Mouse (Mus musculus): ENCODE measurements around the gene Adamts16. TPM values are rescaled to one million over a fixed set of nuclear protein-coding genes. Genes with fewer than 3 reads are reported as not detected.

The Adamts16 gene
- polyA plus RNA-seq, 1 experiment from 2014 or later, result 2.1 TPM

GRCm38 (mm10) chr13:70726249-70726648 is 115.4 kb downstream of the Adamts16 start:
- H3K9me3 ChIP-seq, result no peaks in the 10 kb centered on the region
- no peak overlapping the region for H3K4me2 ChIP-seq (replicated peaks)
- H3K27me3 ChIP-seq, result no peaks in the 10 kb centered on the region
- WGBS, result 84% methylated on average over 3 of the region's 3 CpGs
- H3K9ac ChIP-seq, result no peak overlapping the region
- ATAC-seq (ENCODE audit: low FRiP score, low read depth), result no peak
- no peak overlapping the region for H3K27ac ChIP-seq
- peaks cover 10% of the 10 kb centered on the region for H3K4me1 ChIP-seq
- H3K4me3 ChIP-seq, result no peak overlapping the region
- no peaks in the 10 kb centered on the region for H3K36me3 ChIP-seq

- Histone ChIP-seq H3K36me3 (no peaks in the 10 kb centered on the region), H3K27ac (no peak overlapping the region), H3K9me3 (no peaks in the 10 kb centered on the region), H3K4me3 (no peak overlapping the region), H3K4me2 (replicated peaks) (no peak overlapping the region), H3K27me3 (no peaks in the 10 kb centered on the region), H3K9ac (no peak overlapping the region), H3K4me1 (no peaks in the 10 kb centered on the region)
- no peak for ATAC-seq (ENCODE audit: low FRiP score, low read depth)
- WGBS, result 63% methylated on average over 3 of the region's 3 CpGs
These were observed 117.0 kb downstream of the Adamts16 start for GRCm38 (mm10) chr13:70724635-70725034.

DNA sequence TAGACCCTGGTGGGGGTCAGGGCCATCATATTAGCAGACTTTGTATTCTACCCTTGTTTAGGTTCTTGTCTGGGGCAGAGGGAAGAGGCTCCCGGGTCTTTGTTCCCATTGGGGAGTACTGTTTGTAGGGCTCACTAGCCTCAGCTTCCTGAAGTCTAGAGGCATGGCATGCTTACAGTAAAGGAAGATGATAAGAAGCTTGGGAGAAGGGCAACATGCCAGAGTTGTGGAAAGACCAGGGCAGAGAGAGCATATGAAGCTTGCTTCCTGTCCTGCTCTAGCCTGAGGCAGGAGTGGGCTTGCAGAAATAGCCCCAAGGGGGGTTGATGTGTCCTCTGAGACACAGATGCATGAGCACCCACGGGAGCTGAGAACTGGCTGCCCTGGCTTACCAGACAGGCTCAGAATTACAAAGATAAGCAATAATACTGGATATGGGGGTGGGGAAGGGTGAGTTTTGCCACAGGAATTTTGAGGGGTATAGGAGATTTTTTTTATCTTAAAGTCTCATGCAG is 117.4 kb downstream of the Adamts16 start:
- no peak overlapping the region for H3K9ac ChIP-seq
- no peak overlapping the region for H3K27ac ChIP-seq

DNA sequence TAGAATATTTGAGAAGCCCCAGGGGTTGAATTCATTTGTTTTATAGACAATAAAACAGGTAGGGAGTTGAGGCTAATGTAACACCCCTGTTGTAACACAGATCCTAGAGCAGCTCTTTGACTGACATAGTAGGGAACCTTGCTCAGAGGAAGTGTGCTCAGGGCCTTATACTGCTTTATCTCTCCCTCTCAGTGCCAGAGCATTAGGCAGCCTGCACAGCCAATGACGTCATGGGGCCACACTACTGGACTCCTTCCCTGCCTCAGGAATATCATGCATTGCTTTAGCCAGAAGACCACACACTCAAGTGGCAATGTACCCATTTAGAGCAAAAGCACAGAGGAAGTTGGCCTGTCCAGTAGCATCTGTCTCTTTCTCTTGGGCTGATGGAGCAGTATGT is 121.6 kb downstream of the Adamts16 start:
- no peak overlapping the region for H3K4me2 ChIP-seq (replicated peaks)
- H3K4me1 ChIP-seq, result no peaks in the 10 kb centered on the region
- no peaks in the 10 kb centered on the region for H3K9me3 ChIP-seq
- no peak overlapping the region for H3K9ac ChIP-seq
- H3K27me3 ChIP-seq, result 0 out of 2 replicates have a peak, but pooled peaks cover 2% of the 10 kb centered on the region
- H3K4me3 ChIP-seq, result no peak overlapping the region
- WGBS, result 66% methylated on average over 1 of the region's 1 CpGs
- no peak for ATAC-seq (ENCODE audit: low FRiP score, low read depth)
- H3K36me3 ChIP-seq, result no peaks in the 10 kb centered on the region
- H3K27ac ChIP-seq, result no peak overlapping the region

More for the DNA sequence above, 117.4 kb downstream of the Adamts16 start:
- Histone ChIP-seq H3K4me3 (no peak overlapping the region), H3K9me3 (no peaks in the 10 kb centered on the region), H3K4me2 (replicated peaks) (no peak overlapping the region), H3K4me1 (no peaks in the 10 kb centered on the region), H3K36me3 (no peaks in the 10 kb centered on the region), H3K27me3 (no peaks in the 10 kb centered on the region)
- no peak for ATAC-seq (ENCODE audit: low FRiP score, low read depth)
- WGBS, result 80% methylated on average over 2 of the region's 2 CpGs

GRCm38 (mm10) chr13:70718814-70719213 is 122.8 kb downstream of the Adamts16 start:
- H3K9me3 ChIP-seq, result no peaks in the 10 kb centered on the region
- no peaks in the 10 kb centered on the region for H3K36me3 ChIP-seq
- no peak overlapping the region for H3K4me3 ChIP-seq
- WGBS, result 76% methylated on average over 2 of the region's 2 CpGs
- H3K9ac ChIP-seq, result no peak overlapping the region
- no peaks in the 10 kb centered on the region for H3K4me1 ChIP-seq
- H3K27ac ChIP-seq, result no peak overlapping the region
- no peak overlapping the region for H3K4me2 ChIP-seq (replicated peaks)
- 0 out of 2 replicates have a peak, but pooled peaks cover 2% of the 10 kb centered on the region for H3K27me3 ChIP-seq
- no peak for ATAC-seq (ENCODE audit: low FRiP score, low read depth)

GRCm38 (mm10) chr13:70716022-70716421 is 125.6 kb downstream of the Adamts16 start:
- no peaks in the 10 kb centered on the region for H3K9me3 ChIP-seq
- no peaks in the 10 kb centered on the region for H3K36me3 ChIP-seq
- WGBS, result 75% methylated on average over 5 of the region's 5 CpGs
- no peak overlapping the region for H3K9ac ChIP-seq
- no peak overlapping the region for H3K27ac ChIP-seq
- 0 out of 2 replicates have a peak, but pooled peaks cover 2% of the 10 kb centered on the region for H3K27me3 ChIP-seq
- H3K4me2 ChIP-seq (replicated peaks), result no peak overlapping the region
- no peaks in the 10 kb centered on the region for H3K4me1 ChIP-seq
- no peak overlapping the region for H3K4me3 ChIP-seq
- no peak for ATAC-seq (ENCODE audit: low FRiP score, low read depth)

- Histone ChIP-seq H3K4me2 (replicated peaks) (no peak overlapping the region), H3K9me3 (no peaks in the 10 kb centered on the region), H3K4me3 (no peak overlapping the region), H3K4me1 (no peaks in the 10 kb centered on the region), H3K9ac (no peak overlapping the region), H3K36me3 (no peaks in the 10 kb centered on the region), H3K27me3 (0 out of 2 replicates have a peak, but pooled peaks cover 2% of the 10 kb centered on the region), H3K27ac (no peak overlapping the region)
- no peak for ATAC-seq (ENCODE audit: low FRiP score, low read depth)
- 77% methylated on average over 7 of the region's 7 CpGs for WGBS
These were observed 127.4 kb downstream of the Adamts16 start for GRCm38 (mm10) chr13:70714081-70714775.

GRCm38 (mm10) chr13:70713331-70713730 is 128.3 kb downstream of the Adamts16 start:
- WGBS, result 68% methylated on average over 5 of the region's 5 CpGs

GRCm38 (mm10) chr13:70707158-70707854 is 134.3 kb downstream of the Adamts16 start:
- H3K4me1 ChIP-seq, result no peaks in the 10 kb centered on the region; the same call in 1 of the 2 replicates
- ATAC-seq (ENCODE audit: low FRiP score, low read depth), result no peak
- H3K4me3 ChIP-seq, result no peak overlapping the region
- H3K9me3 ChIP-seq, result no peaks in the 10 kb centered on the region
- no peak overlapping the region for H3K4me2 ChIP-seq (replicated peaks)
- H3K36me3 ChIP-seq, result no peaks in the 10 kb centered on the region
- 91% methylated on average over 5 of the region's 5 CpGs for WGBS
- no peak overlapping the region for H3K9ac ChIP-seq
- no peaks in the 10 kb centered on the region for H3K27me3 ChIP-seq
- H3K27ac ChIP-seq, result no peak overlapping the region

More at GRCm38 (mm10) chr13:70713331-70713730, 128.3 kb downstream of the Adamts16 start:
- Histone ChIP-seq H3K4me3 (no peak overlapping the region), H3K9ac (no peak overlapping the region), H3K4me2 (replicated peaks) (no peak overlapping the region), H3K27me3 (0 out of 2 replicates have a peak, but pooled peaks cover 2% of the 10 kb centered on the region), H3K27ac (no peak overlapping the region), H3K9me3 (no peaks in the 10 kb centered on the region), H3K36me3 (no peaks in the 10 kb centered on the region), H3K4me1 (no peaks in the 10 kb centered on the region)
- ATAC-seq (ENCODE audit: low FRiP score, low read depth), result no peak

DNA sequence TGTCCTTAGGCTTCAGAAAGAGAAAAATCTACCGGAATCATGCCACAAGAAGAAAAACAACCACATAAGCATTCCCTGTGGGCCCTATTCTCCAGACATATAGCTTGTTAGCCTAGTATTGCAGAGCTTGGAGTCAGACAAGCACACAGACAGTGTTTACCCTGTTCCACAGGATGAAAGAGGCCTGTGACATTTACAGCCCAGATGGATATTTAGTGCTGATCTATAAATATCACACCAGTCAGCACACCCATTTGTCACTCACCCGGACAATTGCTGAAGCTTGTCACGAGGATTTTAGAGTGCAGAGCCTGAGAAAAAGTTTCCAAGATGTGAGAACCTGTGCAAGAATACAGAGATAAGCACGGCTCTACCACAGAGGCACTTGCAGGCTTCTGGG is 138.7 kb downstream of the Adamts16 start:
- H3K27ac ChIP-seq, result no peak overlapping the region
- ATAC-seq (ENCODE audit: low FRiP score, low read depth), result no peak
- H3K36me3 ChIP-seq, result no peaks in the 10 kb centered on the region
- no peak overlapping the region for H3K4me3 ChIP-seq
- H3K9ac ChIP-seq, result no peak overlapping the region
- no peaks in the 10 kb centered on the region for H3K27me3 ChIP-seq
- H3K9me3 ChIP-seq, result no peaks in the 10 kb centered on the region; the same call in 1 of the 2 replicates
- WGBS, result 14% methylated on average over 4 of the region's 4 CpGs
- H3K4me1 ChIP-seq, result no peaks in the 10 kb centered on the region; the same call in 1 of the 2 replicates
- no peak overlapping the region for H3K4me2 ChIP-seq (replicated peaks)

- Histone ChIP-seq H3K4me1 (no peaks in the 10 kb centered on the region; the same call in 1 of the 2 replicates), H3K27ac (no peak overlapping the region), H3K27me3 (no peaks in the 10 kb centered on the region), H3K36me3 (no peaks in the 10 kb centered on the region), H3K9me3 (no peaks in the 10 kb centered on the region; the same call in 1 of the 2 replicates), H3K4me2 (replicated peaks) (no peak overlapping the region), H3K9ac (no peak overlapping the region), H3K4me3 (no peak overlapping the region)
- 79% methylated on average over 4 of the region's 4 CpGs for WGBS
- ATAC-seq (ENCODE audit: low FRiP score, low read depth), result no peak
These were observed 142.7 kb downstream of the Adamts16 start for GRCm38 (mm10) chr13:70698812-70699387.

DNA sequence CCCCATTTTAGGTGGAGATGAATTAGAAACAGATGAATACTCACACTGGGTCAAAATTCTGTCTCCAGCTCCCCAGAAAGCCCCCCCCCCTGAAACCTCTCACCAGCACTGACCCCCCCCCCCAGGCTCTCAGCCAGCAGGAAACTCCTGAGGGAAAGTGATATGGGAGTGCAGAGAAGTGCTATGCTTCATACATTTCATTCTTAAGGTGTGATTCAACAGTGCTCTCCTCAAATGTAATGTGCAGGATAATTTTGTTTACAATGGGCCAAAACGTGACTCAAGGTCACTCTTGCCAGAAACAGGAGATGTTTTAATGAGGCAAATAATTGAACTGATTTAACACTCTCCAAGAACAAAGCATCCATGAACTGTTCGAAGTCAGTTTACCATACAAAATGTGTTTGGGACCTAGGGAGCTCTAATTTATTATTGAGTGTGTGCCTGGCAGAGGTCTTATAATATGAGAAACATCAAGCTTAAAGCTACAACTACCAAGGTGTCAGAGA is 152.1 kb downstream of the Adamts16 start:
- Histone ChIP-seq H3K27ac (no peak overlapping the region), H3K27me3 (no peaks in the 10 kb centered on the region), H3K9ac (no peak overlapping the region), H3K4me2 (replicated peaks) (no peak overlapping the region), H3K4me1 (no peaks in the 10 kb centered on the region), H3K9me3 (no peaks in the 10 kb centered on the region), H3K4me3 (no peak overlapping the region), H3K36me3 (no peaks in the 10 kb centered on the region)
- ATAC-seq (ENCODE audit: low FRiP score, low read depth), result no peak
- 29% methylated on average over 2 of the region's 2 CpGs for WGBS
